Mouse (Mus musculus): ENCODE data around the gene Zbtb26. TPM values are rescaled to one million over a fixed set of nuclear protein-coding genes. Genes with fewer than 3 reads are reported as not detected.

Zbtb26 gene
- polyA plus RNA-seq, 1 experiment from 2014 or later, result 13.3 TPM

GRCm38 (mm10) chr2:37382921-37383320, 60.0 kb downstream of the Zbtb26 start:
- Histone ChIP-seq H3K4me2 (ENCODE audit: low read depth) (no peak overlapping the region), H3K9me3 (ENCODE audit: control insufficient read depth, low read length) (no peaks in the 10 kb centered on the region), H3K4me1 (ENCODE audit: control insufficient read depth, insufficient read depth, low read length) (no peaks in the 10 kb centered on the region), H3K9ac (ENCODE audit: low read length) (no peak overlapping the region), H3K36me3 (ENCODE audit: control insufficient read depth, insufficient read depth, low read length) (peaks cover 6% of the 10 kb centered on the region; the same call in 1 of the 2 replicates), H3K27me3 (ENCODE audit: control insufficient read depth, insufficient read depth, low read length) (no peaks in the 10 kb centered on the region), H3K4me3 (ENCODE audit: low read depth, low read length) (no peak overlapping the region), H3K27ac (ENCODE audit: low read depth, low read length) (no peak overlapping the region)
- ATAC-seq (ENCODE audit: insufficient read depth, low FRiP score, low TSS enrichment) (no peak), DNase-seq (ENCODE audit: low spot score) (no peak)
- whole genome bisulfite sequencing, result 95% methylated on average over 9 of the region's 9 CpGs

Other genes with a start within 250 kb of the Zbtb26 start
- gene Olfr366, start 231.6 kb downstream of the Zbtb26 start, polyA plus RNA-seq (2014; fragmentation: Nextera tagmentation; extraction: Ambion mirVana), result not detected in 2 replicates
- gene Olfr368, start 116.6 kb downstream of the Zbtb26 start, polyA plus RNA-seq (2014; fragmentation: Nextera tagmentation; extraction: Ambion mirVana), result not detected in 2 replicates
- 75.4 and 75.7 TPM in 2 replicates for gene Pdcl, start 83.8 kb downstream of the Zbtb26 start, polyA plus RNA-seq (2014; fragmentation: Nextera tagmentation; extraction: Ambion mirVana)
- 21.4 and 24.1 TPM in 2 replicates for gene Rc3h2, start 20.2 kb downstream of the Zbtb26 start, polyA plus RNA-seq (2014; fragmentation: Nextera tagmentation; extraction: Ambion mirVana)
- 7.1 and 7.7 TPM in 2 replicates for gene Zbtb6, start within 50 bp of the Zbtb26 start, polyA plus RNA-seq (2014; fragmentation: Nextera tagmentation; extraction: Ambion mirVana)
- gene Rabgap1, start 144 bp upstream of the Zbtb26 start, polyA plus RNA-seq (2014; fragmentation: Nextera tagmentation; extraction: Ambion mirVana), result 38.7 and 44.9 TPM in 2 replicates
- gene Gpr21, start 73.2 kb upstream of the Zbtb26 start, polyA plus RNA-seq (2014; fragmentation: Nextera tagmentation; extraction: Ambion mirVana), result 3.5 and 3.9 TPM in 2 replicates